Mouse (Mus musculus): Measurements from ENCODE around the gene Pawr.

The Pawr gene

GRCm38 (mm10) chr10:108352944-108353343 is 21.0 kb downstream of the Pawr start:
- no peak for DNase-seq (ENCODE audit: extremely low spot score, low read depth, low spot score)

GRCm38 (mm10) chr10:108354726-108355391 is 22.9 kb downstream of the Pawr start:
- DNase-seq (ENCODE audit: extremely low spot score, low read depth, low spot score) = no peak

GRCm38 (mm10) chr10:108355392-108355775 is 23.5 kb downstream of the Pawr start:
- no peak for DNase-seq (ENCODE audit: extremely low spot score, low read depth, low spot score)

GRCm38 (mm10) chr10:108356601-108357187 is 24.8 kb downstream of the Pawr start:
- DNase-seq (ENCODE audit: extremely low spot score, low read depth, low spot score) = no peak

- DNase-seq (ENCODE audit: extremely low spot score, low read depth, low spot score) = no peak
Measured at GRCm38 (mm10) chr10:108359974-108360373, 28.1 kb downstream of the Pawr start.

GRCm38 (mm10) chr10:108360801-108361200 is 28.9 kb downstream of the Pawr start:
- DNase-seq (ENCODE audit: extremely low spot score, low read depth, low spot score) = no peak

GRCm38 (mm10) chr10:108361419-108362155 is 29.7 kb downstream of the Pawr start:
- DNase-seq (ENCODE audit: extremely low spot score, low read depth, low spot score) = no peak

- no peak for DNase-seq (ENCODE audit: extremely low spot score, low read depth, low spot score)
Measured at GRCm38 (mm10) chr10:108363932-108364331, 32.0 kb downstream of the Pawr start.

GRCm38 (mm10) chr10:108364946-108365719 is 33.2 kb downstream of the Pawr start:
- no peak for DNase-seq (ENCODE audit: extremely low spot score, low read depth, low spot score)

- DNase-seq (ENCODE audit: extremely low spot score, low read depth, low spot score) = no peak
Measured at GRCm38 (mm10) chr10:108366251-108366650, 34.3 kb downstream of the Pawr start.

- DNase-seq (ENCODE audit: extremely low spot score, low read depth, low spot score) = no peak
Measured at GRCm38 (mm10) chr10:108368358-108368757, 36.4 kb downstream of the Pawr start.

GRCm38 (mm10) chr10:108372258-108372657 is 40.3 kb downstream of the Pawr start:
- DNase-seq (ENCODE audit: extremely low spot score, low read depth, low spot score) = no peak

GRCm38 (mm10) chr10:108372858-108373257 is 40.9 kb downstream of the Pawr start:
- no peak for DNase-seq (ENCODE audit: extremely low spot score, low read depth, low spot score)

- no peak for DNase-seq (ENCODE audit: extremely low spot score, low read depth, low spot score)
Measured at GRCm38 (mm10) chr10:108375796-108376195, 43.9 kb downstream of the Pawr start.

- no peak for DNase-seq (ENCODE audit: extremely low spot score, low read depth, low spot score)
Measured at GRCm38 (mm10) chr10:108376366-108376765, 44.4 kb downstream of the Pawr start.

GRCm38 (mm10) chr10:108377369-108377768 is 45.4 kb downstream of the Pawr start:
- no peak for DNase-seq (ENCODE audit: extremely low spot score, low read depth, low spot score)

GRCm38 (mm10) chr10:108378062-108378461 is 46.1 kb downstream of the Pawr start:
- no peak for DNase-seq (ENCODE audit: extremely low spot score, low read depth, low spot score)

GRCm38 (mm10) chr10:108378479-108378878 is 46.6 kb downstream of the Pawr start:
- DNase-seq (ENCODE audit: extremely low spot score, low read depth, low spot score) = no peak

- no peak for DNase-seq (ENCODE audit: extremely low spot score, low read depth, low spot score)
Measured at GRCm38 (mm10) chr10:108380715-108381114, 48.8 kb downstream of the Pawr start.

GRCm38 (mm10) chr10:108384153-108384769 is 52.3 kb downstream of the Pawr start:
- DNase-seq (ENCODE audit: extremely low spot score, low read depth, low spot score) = no peak

- DNase-seq (ENCODE audit: extremely low spot score, low read depth, low spot score) = no peak
Measured at GRCm38 (mm10) chr10:108385480-108385955, 53.6 kb downstream of the Pawr start.

All from hindlimb bud, embryonic 11.5 days (tissue).